Mouse (Mus musculus) stomach, embryonic 16.5 days (tissue): Measurements from ENCODE around the gene F8. TPM values are rescaled to one million over a fixed set of nuclear protein-coding genes. Genes with fewer than 3 reads are reported as not detected.
"Not testable (repeated sequence)": the region's sequence is repeated elsewhere in the genome, so short reads cannot be mapped to it uniquely, and the experiment has no call there.

ENCODE experiments used
- ATAC-seq: fragments of 200-750 bp; cut with Nextera tagmentation; 2 replicates; pipeline ENCODE4 v1.8.0; 2017; ENCODE audit warnings: moderate number of reproducible peaks, moderate TSS enrichment; ENCODE audit not compliant: insufficient read depth, low FRiP score
- H3K27ac ChIP-seq: fragments of 300-500 bp; sonication (generic); 2 replicates; pipeline ENCODE4 v1.5.1; 2014; ENCODE audit warnings: low read length
- H3K27me3 ChIP-seq: fragments of 300-500 bp; sonication (generic); 2 replicates; pipeline ENCODE4 v1.6.1; 2014; ENCODE audit warnings: low read length, control low read depth, mixed read lengths; ENCODE audit not compliant: control insufficient read depth, insufficient read depth
- H3K36me3 ChIP-seq: fragments of 300-500 bp; sonication (generic); 2 replicates; pipeline ENCODE4 v1.6.1; 2014; ENCODE audit warnings: low read length; ENCODE audit not compliant: control insufficient read depth, insufficient read depth
- H3K4me1 ChIP-seq: fragments of 300-500 bp; sonication (generic); 2 replicates; pipeline ENCODE4 v1.6.1; 2014; ENCODE audit warnings: low read length, control low read depth, mixed read lengths; ENCODE audit not compliant: control insufficient read depth, insufficient read depth
- H3K4me2 ChIP-seq: fragments of 300-500 bp; sonication (generic); 2 replicates; pipeline ENCODE4 v1.6.1; 2014; ENCODE audit warnings: low read depth, low read length, mixed read lengths
- H3K4me3 ChIP-seq: fragments of 300-500 bp; sonication (generic); replicated peaks from 2 replicates; pipeline ENCODE4 v1.5.1; 2014; ENCODE audit warnings: mild to moderate bottlenecking, low read length
- H3K9ac ChIP-seq: fragments of 300-500 bp; sonication (generic); 2 replicates; pipeline ENCODE4 v1.6.1; 2014; ENCODE audit warnings: low read length
- H3K9me3 ChIP-seq: fragments of 300-500 bp; sonication (generic); replicated peaks from 2 replicates; pipeline ENCODE4 v1.6.1; 2016; ENCODE audit warnings: low read length, control low read depth; ENCODE audit not compliant: control insufficient read depth
- WGBS: fragments of 180-500 bp; shearing (Covaris S2); extraction: QIAGEN DNeasy Blood & Tissue Kit; methylation state at CpG from one replicate; pipeline ENCODE4 v1.1.7; 2014; 5-methylcytosine and 5-hydroxymethylcytosine counted together
- polyA plus RNA-seq: library from polyadenylated mRNA; unstranded; fragments of >200 nt; fragmentation: Nextera tagmentation; extraction: Ambion mirVana; gene quantifications from 2 replicates; pipeline ENCODE4 v1.2.1, GENCODE M21; 2015

Gene F8
- polyA plus RNA-seq, 1 experiment from 2014 or later = 1.6 TPM

DNA sequence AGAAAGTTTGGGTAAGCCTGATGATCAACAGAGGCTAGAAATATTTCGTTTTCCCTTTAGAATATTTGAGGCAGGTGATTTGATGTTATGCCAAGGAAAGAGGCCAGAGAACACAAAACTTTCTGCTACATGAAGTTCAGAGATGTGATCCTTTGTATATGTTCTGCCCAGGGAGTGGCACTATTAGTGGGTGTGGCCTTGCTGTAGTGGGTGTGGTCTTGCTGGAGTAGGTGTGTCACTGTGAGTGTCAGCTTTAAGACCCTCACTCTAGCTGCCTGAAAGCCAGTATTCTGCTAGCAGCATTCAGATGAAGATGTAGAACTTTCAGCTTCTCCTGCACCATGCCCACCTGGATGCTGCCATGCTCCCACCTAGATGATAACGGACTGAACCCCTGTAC is 232.1 kb downstream of the F8 start:
- 82% methylated on average over 2 of the region's 2 CpGs for WGBS
- no peak for ATAC-seq
- Histone ChIP-seq H3K27ac (no peak overlapping the region), H3K27me3 (no peaks in the 10 kb centered on the region), H3K36me3 (no peaks in the 10 kb centered on the region), H3K4me1 (no peaks in the 10 kb centered on the region), H3K4me2 (no peak overlapping the region), H3K4me3 (no peak overlapping the region), H3K9me3 (no peaks in the 10 kb centered on the region), H3K9ac (no peak overlapping the region)

- H3K4me2 ChIP-seq = no peak overlapping the region
- ATAC-seq = no peak
- H3K9ac ChIP-seq = no peak overlapping the region
- no peaks in the 10 kb centered on the region for H3K9me3 ChIP-seq
- H3K36me3 ChIP-seq = no peaks in the 10 kb centered on the region
- 50% methylated on average over 4 of the region's 4 CpGs for WGBS
- no peak overlapping the region for H3K4me3 ChIP-seq
- H3K27ac ChIP-seq = no peak overlapping the region
- H3K27me3 ChIP-seq = no peaks in the 10 kb centered on the region
- H3K4me1 ChIP-seq = no peaks in the 10 kb centered on the region
Measured at GRCm38 (mm10) chrX:75148414-75148813, 234.0 kb downstream of the F8 start.

- peak overlapping the region; percentile 51 for H3K4me2 ChIP-seq
- H3K4me3 ChIP-seq = peak overlapping the region; percentile 34
- not testable (repeated sequence) for H3K27ac ChIP-seq, H3K9me3 ChIP-seq, H3K27me3 ChIP-seq, H3K4me1 ChIP-seq, H3K36me3 ChIP-seq
- peak overlapping the region; percentile 58 for H3K9ac ChIP-seq
- peak; percentile 47; the same call in 1 of the 2 replicates for ATAC-seq
- WGBS = 12% methylated on average over 38 of the region's 42 CpGs
Measured at GRCm38 (mm10) chrX:75143124-75143555, 239.3 kb downstream of the F8 start.

DNA sequence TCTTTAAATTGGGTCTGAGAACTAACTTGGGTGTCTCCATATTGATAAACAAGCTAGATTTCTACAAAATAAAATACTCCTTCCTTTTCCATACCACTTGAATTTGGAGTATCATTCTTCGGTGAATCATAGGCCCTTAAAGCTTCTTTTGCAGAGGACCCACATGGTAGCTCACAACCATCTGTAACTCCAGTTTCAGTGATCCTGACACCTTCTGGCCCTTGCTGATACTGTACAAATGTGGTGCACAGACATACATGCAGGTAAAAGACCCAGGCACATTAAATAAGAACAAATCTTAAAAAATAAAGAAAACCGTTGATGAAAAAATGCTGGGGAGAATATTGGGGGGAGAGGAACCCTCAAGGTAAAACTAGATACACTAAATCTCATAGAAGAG is 244.2 kb downstream of the F8 start:
- no peak overlapping the region for H3K27ac ChIP-seq
- H3K4me1 ChIP-seq = no peaks in the 10 kb centered on the region
- no peaks in the 10 kb centered on the region for H3K27me3 ChIP-seq
- H3K36me3 ChIP-seq = no peaks in the 10 kb centered on the region
- ATAC-seq = no peak
- WGBS = 89% methylated on average over 2 of the region's 2 CpGs
- no peak overlapping the region for H3K9ac ChIP-seq
- H3K4me3 ChIP-seq = no peak overlapping the region
- no peaks in the 10 kb centered on the region for H3K9me3 ChIP-seq
- no peak overlapping the region for H3K4me2 ChIP-seq

DNA sequence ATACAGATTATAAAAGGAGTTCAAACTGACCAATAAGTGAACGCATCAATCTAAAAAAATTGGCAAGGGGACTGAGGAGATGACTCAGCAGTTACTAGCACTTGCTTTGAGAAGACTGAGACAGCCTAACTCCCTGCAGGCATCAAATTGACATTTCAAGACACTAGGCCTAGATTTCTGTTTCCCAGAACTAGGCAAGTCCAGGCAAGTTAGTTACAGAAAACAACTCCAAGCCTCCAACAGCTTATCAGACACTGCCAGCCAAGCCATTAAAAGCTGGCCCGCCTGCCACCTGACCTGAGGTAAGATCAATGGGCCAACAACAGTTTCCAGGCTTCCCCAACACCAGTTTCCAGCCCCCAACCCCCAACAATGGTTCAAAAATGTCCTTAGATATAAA is 244.7 kb downstream of the F8 start:
- ATAC-seq = no peak

DNA sequence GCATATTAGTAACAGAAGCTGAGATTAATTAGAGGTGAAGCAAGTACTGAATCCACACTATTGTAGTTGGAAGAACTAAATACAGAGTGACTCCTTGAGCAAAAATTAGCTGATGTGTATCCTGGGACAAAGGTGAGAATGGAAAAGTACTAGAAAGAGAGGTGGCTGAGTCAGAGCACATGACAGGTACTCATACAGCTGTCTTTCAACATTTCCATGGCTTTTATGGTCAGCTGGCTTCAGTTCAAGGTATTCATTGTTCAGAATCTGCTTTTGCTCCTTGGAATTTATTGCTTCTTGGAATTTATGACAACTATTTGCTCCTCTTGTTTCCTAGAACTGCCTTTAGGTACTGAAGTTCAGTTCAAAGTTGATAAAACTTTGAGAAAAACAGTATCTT is 245.5 kb downstream of the F8 start:
- no peak overlapping the region for H3K27ac ChIP-seq
- no peak overlapping the region for H3K9ac ChIP-seq
- no peaks in the 10 kb centered on the region for H3K36me3 ChIP-seq
- H3K9me3 ChIP-seq = no peaks in the 10 kb centered on the region
- no peaks in the 10 kb centered on the region for H3K4me1 ChIP-seq
- H3K4me2 ChIP-seq = no peak overlapping the region
- H3K4me3 ChIP-seq = no peak overlapping the region
- ATAC-seq = no peak
- no peaks in the 10 kb centered on the region for H3K27me3 ChIP-seq

More for the DNA sequence above, 244.7 kb downstream of the F8 start:
- Histone ChIP-seq H3K4me2 (no peak overlapping the region), H3K4me3 (no peak overlapping the region), H3K4me1 (no peaks in the 10 kb centered on the region), H3K9me3 (no peaks in the 10 kb centered on the region), H3K27ac (no peak overlapping the region), H3K36me3 (no peaks in the 10 kb centered on the region), H3K9ac (no peak overlapping the region), H3K27me3 (no peaks in the 10 kb centered on the region)
- WGBS = 67% methylated on average over 2 of the region's 2 CpGs

GRCm38 (mm10) chrX:75130467-75131160 is 251.8 kb downstream of the F8 start, which contains the start of gene Mpp1:
Gene Mpp1, minus strand, starts transcription at chrX:75131016.
- no peaks in the 10 kb centered on the region for H3K27me3 ChIP-seq
- 12% methylated on average over 36 of the region's 36 CpGs for WGBS
- H3K9ac ChIP-seq = peak within 1 kb of the TSS; percentile 84
- peak; percentile 98 for ATAC-seq
- no peaks in the 10 kb centered on the region for H3K9me3 ChIP-seq
- H3K4me2 ChIP-seq = peak within 1 kb of the TSS; percentile 59
- H3K4me1 ChIP-seq = 0 out of 2 replicates have a peak, but pooled peaks cover 2% of the 10 kb centered on the region
- peak within 1 kb of the TSS; percentile 64 for H3K4me3 ChIP-seq
- no peaks in the 10 kb centered on the region for H3K36me3 ChIP-seq
- H3K27ac ChIP-seq = peak within 1 kb of the TSS; percentile 82

- Histone ChIP-seq H3K9ac (no peak overlapping the region), H3K4me1 (0 out of 2 replicates have a peak, but pooled peaks cover 2% of the 10 kb centered on the region), H3K27me3 (no peaks in the 10 kb centered on the region), H3K4me2 (peak overlapping the region; percentile 59), H3K36me3 (no peaks in the 10 kb centered on the region), H3K4me3 (peak overlapping the region; percentile 16), H3K27ac (no peak overlapping the region), H3K9me3 (no peaks in the 10 kb centered on the region)
- ATAC-seq = no peak
- WGBS = 56% methylated on average over 2 of the region's 2 CpGs
Measured at GRCm38 (mm10) chrX:75129474-75129873, 252.9 kb downstream of the F8 start.

DNA sequence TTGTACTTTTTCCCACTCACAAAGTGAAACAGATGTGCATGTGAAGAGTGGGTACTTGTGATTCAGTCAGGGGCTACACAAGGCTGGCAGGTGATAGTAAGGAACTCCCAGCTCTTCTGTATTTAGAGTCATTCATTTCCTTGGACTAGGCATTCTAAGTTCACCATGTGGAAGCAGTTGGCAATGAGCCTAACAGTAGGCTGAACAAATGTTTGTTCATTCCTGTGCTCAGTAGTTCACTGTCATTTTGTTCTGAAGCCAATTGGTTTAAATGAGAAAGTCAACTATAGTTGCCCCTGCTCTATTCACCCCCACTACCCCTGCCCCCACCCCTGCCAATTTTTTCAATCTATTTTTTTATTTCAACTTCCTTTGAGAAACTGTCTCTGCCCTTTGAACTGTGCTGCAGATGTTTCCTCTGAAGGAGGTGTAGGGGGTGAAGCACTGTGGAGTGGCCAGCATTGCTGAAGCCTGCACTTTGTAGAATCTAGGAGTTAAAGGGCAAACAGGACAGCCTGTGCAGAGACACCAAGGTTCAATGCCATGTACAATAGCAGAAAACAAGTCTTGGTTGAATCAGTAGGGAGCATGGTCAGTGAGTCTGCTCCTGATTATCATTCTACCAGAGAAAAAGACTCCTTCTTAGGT is 254.0 kb downstream of the F8 start:
- Histone ChIP-seq H3K9me3 (no peaks in the 10 kb centered on the region), H3K4me2 (peak overlapping the region; percentile 38)

More for the DNA sequence above, 254.0 kb downstream of the F8 start:
- no peak overlapping the region for H3K9ac ChIP-seq
- H3K4me3 ChIP-seq = no peak overlapping the region
- H3K4me1 ChIP-seq = 0 out of 2 replicates have a peak, but pooled peaks cover 2% of the 10 kb centered on the region
- ATAC-seq = peak; percentile 52; the same call in 1 of the 2 replicates
- no peaks in the 10 kb centered on the region for H3K36me3 ChIP-seq
- H3K27me3 ChIP-seq = no peaks in the 10 kb centered on the region
- H3K27ac ChIP-seq = no peak overlapping the region
